8 mouse cellular contexts compared by ENCODE assay signal in genomic region chr10:34281962-34282388, GRCm38 (mm10). TPM values are rescaled to one million over a fixed set of nuclear protein-coding genes. Genes with fewer than 3 reads are reported as not detected.
DNase-seq lines count a peak whose midpoint lies in the region; ATAC-seq and TF ChIP-seq lines count a peak whose summit lies in the region.

TSS of gene Tspyl1 (plus strand) at chr10:34282190.

- TF ChIP-seq CTCF in kidney, adult 2 months (conservative IDR thresholded peaks at IDR 0.05; ENCODE audit: insufficient read depth, insufficient read length, low read depth, low read length): no peak
- TF ChIP-seq CTCF in spleen, adult 2 months (IDR thresholded peaks at IDR 0.05; ENCODE audit: extremely low read depth, insufficient read depth, insufficient read length, insufficient replicate concordance): no peak

- TF ChIP-seq POLR2A in kidney, adult 2 months (IDR thresholded peaks at IDR 0.05; ENCODE audit: low read depth, low read length): peak; percentile 59
- TF ChIP-seq POLR2A in spleen, adult 2 months (IDR thresholded peaks at IDR 0.05; ENCODE audit: low read depth, low read length): no peak; the same call in none of the 2 replicates

- H3K27ac ChIP-seq in embryonic facial prominence, embryonic 13.5 days: peak within 1 kb of the TSS; percentile 88
- H3K27ac ChIP-seq in kidney, adult 2 months (ENCODE audit: insufficient read depth, low read depth, low read length): peak within 1 kb of the TSS; percentile 69
- peak within 1 kb of the TSS; percentile 86 for H3K27ac ChIP-seq in limb, embryonic 12.5 days
- peak within 1 kb of the TSS; percentile 92 for H3K27ac ChIP-seq in midbrain, embryonic 15.5 days
- peak within 1 kb of the TSS; percentile 94 for H3K27ac ChIP-seq in spleen, adult 2 months (ENCODE audit: insufficient read depth, low read length)

- DNase-seq in 3134 (ENCODE audit: extremely low read depth, insufficient read length, low spot score): peak; percentile 95
- DNase-seq in adrenal gland, postnatal 36 days: peak; percentile 98
- peak; percentile 99 for DNase-seq in heart, adult 18-20 months
- DNase-seq in kidney, adult 2 months: peak; percentile 99
- peak; percentile 98 to 99 for DNase-seq in spleen, adult 2 months (ENCODE audit: low read depth in 1 of 2, low spot score in 2 of 2)

- peaks cover 18% of the 10 kb centered on the region for H3K4me1 ChIP-seq in embryonic facial prominence, embryonic 13.5 days
- peaks cover 10% of the 10 kb centered on the region; the same call in 1 of the 2 replicates for H3K4me1 ChIP-seq in kidney, adult 2 months (ENCODE audit: control insufficient read depth, insufficient read depth, low read length)
- H3K4me1 ChIP-seq in limb, embryonic 12.5 days (replicated peaks): peaks cover 12% of the 10 kb centered on the region
- peaks cover 21% of the 10 kb centered on the region for H3K4me1 ChIP-seq in midbrain, embryonic 15.5 days
- H3K4me1 ChIP-seq in spleen, adult 2 months (ENCODE audit: control insufficient read depth, insufficient read depth, insufficient read length): peaks cover 6% of the 10 kb centered on the region

- peak within 1 kb of the TSS; percentile 92 for H3K4me2 ChIP-seq in embryonic facial prominence, embryonic 13.5 days
- H3K4me2 ChIP-seq in limb, embryonic 12.5 days: peak within 1 kb of the TSS; percentile 90
- H3K4me2 ChIP-seq in midbrain, embryonic 15.5 days: peak within 1 kb of the TSS; percentile 91

- H3K36me3 ChIP-seq in embryonic facial prominence, embryonic 13.5 days: peaks cover under 1% of the 10 kb centered on the region; the same call in 1 of the 2 replicates
- no peaks in the 10 kb centered on the region for H3K36me3 ChIP-seq in kidney, adult 2 months (ENCODE audit: control insufficient read depth, insufficient read depth, low read length)
- H3K36me3 ChIP-seq in limb, embryonic 12.5 days: peaks cover 5% of the 10 kb centered on the region
- no peaks in the 10 kb centered on the region for H3K36me3 ChIP-seq in midbrain, embryonic 15.5 days (replicated peaks)
- H3K36me3 ChIP-seq in spleen, adult 2 months (ENCODE audit: control insufficient read depth, insufficient read depth, low read length): no peaks in the 10 kb centered on the region

- H3K4me3 ChIP-seq in embryonic facial prominence, embryonic 13.5 days: peak within 1 kb of the TSS; percentile 94
- H3K4me3 ChIP-seq in kidney, adult 2 months (ENCODE audit: insufficient read depth, low read depth, low read length): peak within 1 kb of the TSS; percentile 87
- H3K4me3 ChIP-seq in limb, embryonic 12.5 days (replicated peaks): peak within 1 kb of the TSS; percentile 95
- H3K4me3 ChIP-seq in midbrain, embryonic 15.5 days: peak within 1 kb of the TSS; percentile 94
- H3K4me3 ChIP-seq in spleen, adult 2 months (ENCODE audit: extremely low read depth, insufficient read depth, insufficient read length): peak within 1 kb of the TSS; percentile 93

- no peaks in the 10 kb centered on the region for H3K9me3 ChIP-seq in embryonic facial prominence, embryonic 13.5 days
- H3K9me3 ChIP-seq in limb, embryonic 12.5 days: no peaks in the 10 kb centered on the region
- H3K9me3 ChIP-seq in midbrain, embryonic 15.5 days: no peaks in the 10 kb centered on the region

- WGBS in embryonic facial prominence, embryonic 13.5 days: under 1% methylated on average over 38 of the region's 38 CpGs
- under 1% methylated on average over 38 of the region's 38 CpGs for WGBS in kidney, adult 2 months
- WGBS in limb, embryonic 12.5 days: 1% methylated on average over 38 of the region's 38 CpGs
- under 1% methylated on average over 38 of the region's 38 CpGs for WGBS in midbrain, embryonic 15.5 days
- under 1% methylated on average over 38 of the region's 38 CpGs for WGBS in spleen, adult 2 months

- peak; percentile 97 for ATAC-seq in embryonic facial prominence, embryonic 13.5 days (ENCODE audit: insufficient number of reproducible peaks, insufficient read depth, low FRiP score, low TSS enrichment, low read depth)
- ATAC-seq in limb, embryonic 12.5 days (ENCODE audit: insufficient number of reproducible peaks, insufficient read depth, low FRiP score, low TSS enrichment, low read depth): peak; percentile 95
- ATAC-seq in midbrain, embryonic 15.5 days (replicated peaks): peak; percentile 98

- no peaks in the 10 kb centered on the region for H3K27me3 ChIP-seq in embryonic facial prominence, embryonic 13.5 days
- H3K27me3 ChIP-seq in kidney, adult 2 months (replicated peaks; ENCODE audit: control insufficient read depth, insufficient read depth, low read length): no peaks in the 10 kb centered on the region
- no peaks in the 10 kb centered on the region for H3K27me3 ChIP-seq in limb, embryonic 12.5 days
- no peaks in the 10 kb centered on the region for H3K27me3 ChIP-seq in midbrain, embryonic 15.5 days (replicated peaks)
- H3K27me3 ChIP-seq in spleen, adult 2 months (ENCODE audit: control insufficient read depth, insufficient read depth, low read length): no peaks in the 10 kb centered on the region

- H3K9ac ChIP-seq in embryonic facial prominence, embryonic 13.5 days: peak within 1 kb of the TSS; percentile 98
- peak within 1 kb of the TSS; percentile 94 for H3K9ac ChIP-seq in limb, embryonic 12.5 days (replicated peaks)
- peak within 1 kb of the TSS; percentile 96 for H3K9ac ChIP-seq in midbrain, embryonic 15.5 days

RNA-seq across cellular contexts. Expression of gene Tspyl1, which starts in this region (rescaled TPM):
- 10 to 100 TPM; 63.9 to 66.2 TPM for total RNA-seq in adrenal gland, postnatal 36 days (2021)
- 82.9 and 91.2 TPM in 2 replicates for polyA plus RNA-seq in embryonic facial prominence, embryonic 13.5 days (2015; fragmentation: Nextera tagmentation; extraction: Ambion mirVana)
- total RNA-seq in heart, adult 18-20 months (2021): 10 to 100 TPM; 62.1 to 64.1 TPM
- polyA plus RNA-seq in kidney, adult 2 months (2012; rRNA removed): 26.0 and 28.3 TPM in 2 replicates
- 84.8 and 91.3 TPM in 2 replicates for polyA plus RNA-seq in limb, embryonic 12.5 days (2016; fragmentation: Nextera tagmentation; extraction: Ambion mirVana)
- 127 and 138 TPM in 2 replicates for polyA plus RNA-seq in midbrain, embryonic 15.5 days (2015; fragmentation: Nextera tagmentation; extraction: Ambion mirVana)
- polyA plus RNA-seq in spleen, adult 2 months (2012; rRNA removed): 19.5 and 24.6 TPM in 2 replicates

Comparison
In these comparisons a context has a peak if more than half of its experiments do, and no peak if none do; other contexts are left out.
1. Peak in every context shown above with its lines: DNase-seq, ATAC-seq, H3K4me3 ChIP-seq and H3K27ac ChIP-seq.